Mouse (Mus musculus) right cerebral cortex, postnatal 14 days (tissue): ENCODE measurements at regions not wholly inside any gene's neighbourhood (a gene's known extent, or its start where the extent isn't known, plus 50 kb on each side); places are given as distances from the start of the nearest gene placed in this dataset.
A peak's percentile ranks its signal among the peaks of the same experiment; 100 is the strongest.
"Not testable (repeated sequence)": the region's sequence is repeated elsewhere in the genome, so short reads cannot be mapped to it uniquely, and the experiment has no call there.

Experiments used
- DNase-seq: peaks from one replicate; pipeline ENCODE4 v3.0.0; 2022

DNA sequence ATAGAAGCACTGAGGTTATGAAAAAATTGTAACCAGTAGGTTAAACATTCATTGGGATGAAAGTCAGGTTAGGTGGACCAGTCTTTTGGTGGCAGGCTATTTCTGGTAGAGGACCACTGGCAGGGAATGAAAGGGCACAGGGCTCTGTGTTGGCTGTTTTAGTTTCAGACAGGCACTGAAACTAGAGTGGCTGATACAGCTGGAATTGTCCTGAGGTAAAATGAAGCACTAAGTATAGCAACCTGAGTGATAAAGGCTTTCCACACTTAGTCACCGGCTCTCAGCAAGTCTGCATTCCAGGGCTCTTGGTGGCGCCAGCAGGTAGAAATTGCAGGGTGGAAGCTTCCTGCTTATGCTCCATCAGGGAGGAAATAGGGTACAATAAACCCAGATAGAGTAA is 262.2 kb upstream of the Tmpo start:
- no peak for DNase-seq

DNA sequence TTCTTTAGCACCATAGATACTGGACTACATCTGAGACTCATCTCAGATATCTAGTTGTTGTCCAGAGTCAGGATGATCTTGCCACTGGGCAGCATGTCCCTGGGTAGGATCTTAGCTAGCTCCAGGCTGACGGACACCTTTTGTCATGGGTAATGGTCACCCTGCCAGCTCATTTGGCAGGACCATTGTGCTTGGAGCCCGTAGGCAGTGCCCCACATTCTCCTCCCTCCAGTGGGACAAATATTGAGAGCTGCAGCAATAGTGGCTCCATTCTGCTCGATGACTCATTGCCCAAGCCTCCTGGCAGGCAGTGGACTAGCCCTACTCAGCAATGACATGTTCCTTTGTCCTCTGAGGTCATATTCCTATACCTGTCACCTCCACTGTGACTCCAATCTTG is 258.9 kb upstream of the Tmpo start:
- no peak for DNase-seq

DNA sequence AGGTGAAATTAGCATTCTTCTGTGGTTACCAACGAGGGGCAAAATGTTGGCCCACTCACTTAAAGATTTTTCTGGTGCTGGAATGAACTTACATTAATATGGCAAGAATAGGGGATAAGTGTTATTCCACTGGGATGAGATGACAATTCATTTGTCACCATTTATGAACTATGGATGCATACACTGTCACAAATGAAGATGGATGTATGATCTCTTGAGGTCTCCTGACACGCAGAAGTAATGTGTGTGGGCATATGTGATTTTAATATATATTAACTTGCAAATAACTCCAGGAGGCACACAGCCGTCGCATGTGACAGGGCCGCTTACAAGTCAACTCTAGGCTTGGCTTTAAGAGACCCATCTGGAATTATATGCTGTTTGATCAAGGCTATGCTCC is 256.8 kb upstream of the Tmpo start:
- no peak for DNase-seq

GRCm38 (mm10) chr10:91436091-91436569 is 255.0 kb upstream of the Tmpo start:
- no peak for DNase-seq

DNA sequence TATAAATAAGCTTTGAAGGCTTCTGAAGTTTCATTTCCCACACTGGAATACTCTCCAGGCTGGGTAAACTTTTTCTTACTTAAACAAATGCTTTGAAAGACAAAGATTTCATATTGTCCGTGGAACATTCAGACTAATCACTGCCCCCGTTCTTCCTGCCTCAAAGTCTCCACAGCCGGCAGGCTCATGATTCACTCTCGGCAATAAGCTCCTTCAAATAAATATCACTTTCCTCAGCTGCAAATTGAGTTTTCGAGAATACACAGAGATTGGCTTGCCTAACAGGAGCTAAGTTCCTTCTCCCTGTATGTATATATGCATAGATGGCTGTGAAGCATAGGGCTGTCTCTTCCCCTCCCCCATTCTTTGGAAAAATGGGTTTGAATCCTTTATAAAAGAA is 249.2 kb upstream of the Tmpo start:
- DNase-seq = no peak

DNA sequence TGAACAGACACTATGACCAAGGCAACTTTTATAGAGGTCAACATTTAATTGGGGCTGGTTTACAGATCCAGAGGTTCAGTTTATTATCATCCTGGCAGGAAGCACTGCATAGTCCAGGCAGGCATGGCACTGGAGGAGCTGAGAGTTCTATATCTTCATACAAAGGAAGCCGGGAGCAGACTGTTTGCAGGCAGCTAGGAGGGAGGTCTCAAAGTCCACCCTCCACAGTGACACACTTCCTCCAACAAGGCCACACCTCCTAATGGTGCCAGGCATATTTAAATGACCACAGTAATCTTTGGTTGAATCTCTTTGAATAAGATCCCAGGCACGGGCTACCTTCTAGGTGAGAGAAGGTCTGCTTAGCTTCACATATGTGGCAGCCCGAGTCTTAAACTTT is 245.5 kb upstream of the Tmpo start:
- DNase-seq = no peak

GRCm38 (mm10) chr10:91425625-91426385 is 244.7 kb upstream of the Tmpo start:
- not testable (repeated sequence) for DNase-seq

GRCm38 (mm10) chr10:91424786-91425185 is 243.7 kb upstream of the Tmpo start:
- no peak for DNase-seq

DNA sequence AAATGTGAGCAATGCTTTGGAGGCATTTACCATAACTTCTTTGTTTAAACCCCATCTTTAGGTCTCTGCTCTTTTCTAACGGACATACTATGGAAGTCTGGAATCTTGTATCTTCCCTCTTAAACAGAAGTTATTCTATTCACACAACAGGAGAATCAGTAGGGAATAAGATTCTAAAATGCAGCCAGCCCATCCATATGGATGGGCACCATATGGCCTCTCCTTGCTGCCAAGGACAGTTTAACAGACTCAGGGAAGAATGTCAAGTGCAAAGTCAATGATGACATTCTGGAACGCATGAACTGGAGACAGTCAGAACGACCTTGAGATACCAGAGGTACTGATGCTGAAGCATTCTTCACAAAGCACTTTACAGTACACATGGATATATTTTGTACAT is 206.1 kb upstream of the Tmpo start:
- no peak for DNase-seq

- DNase-seq = peak; percentile 9
These were observed 203.3 kb upstream of the Tmpo start for GRCm38 (mm10) chr10:91384372-91384771.

DNA sequence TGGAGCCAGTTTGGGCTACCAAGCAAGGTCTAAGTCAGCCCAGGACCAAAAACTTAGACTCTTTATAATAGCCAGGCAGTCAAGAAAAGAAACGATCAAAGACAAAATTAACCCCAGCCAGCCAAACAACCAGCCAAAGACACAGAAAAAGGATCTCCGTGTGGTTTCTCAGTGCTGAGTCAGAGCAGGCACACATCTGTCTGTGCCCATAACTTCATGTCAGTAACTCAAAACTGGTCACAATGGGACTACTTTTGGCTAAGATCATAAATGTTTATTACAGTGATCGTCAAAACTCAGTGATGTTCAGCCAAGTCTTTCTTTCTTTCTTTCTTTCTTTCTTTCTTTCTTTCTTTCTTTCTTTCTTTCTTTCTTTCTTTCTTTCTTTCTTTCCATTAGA is 195.6 kb upstream of the Tmpo start:
- DNase-seq = no peak

DNA sequence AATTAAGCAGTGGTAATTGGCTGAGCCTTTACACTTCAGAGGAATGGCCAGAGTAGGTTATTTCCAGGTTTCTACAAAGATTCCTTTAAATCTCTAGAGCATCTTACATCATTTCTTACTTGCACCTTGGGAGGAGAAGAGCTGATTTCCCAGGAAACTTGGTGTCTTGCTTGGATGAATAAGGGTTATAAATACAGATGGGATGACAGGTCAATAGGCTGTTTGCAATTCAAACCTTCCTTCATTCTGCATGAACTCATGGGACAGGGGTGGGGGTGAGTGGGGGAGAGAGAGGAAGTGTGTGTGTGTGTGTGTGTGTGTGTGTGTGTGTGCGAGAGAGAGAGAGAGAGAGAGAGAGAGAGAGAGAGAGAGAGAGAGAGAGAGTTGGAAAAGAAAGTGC is 186.4 kb upstream of the Tmpo start:
- no peak for DNase-seq

DNA sequence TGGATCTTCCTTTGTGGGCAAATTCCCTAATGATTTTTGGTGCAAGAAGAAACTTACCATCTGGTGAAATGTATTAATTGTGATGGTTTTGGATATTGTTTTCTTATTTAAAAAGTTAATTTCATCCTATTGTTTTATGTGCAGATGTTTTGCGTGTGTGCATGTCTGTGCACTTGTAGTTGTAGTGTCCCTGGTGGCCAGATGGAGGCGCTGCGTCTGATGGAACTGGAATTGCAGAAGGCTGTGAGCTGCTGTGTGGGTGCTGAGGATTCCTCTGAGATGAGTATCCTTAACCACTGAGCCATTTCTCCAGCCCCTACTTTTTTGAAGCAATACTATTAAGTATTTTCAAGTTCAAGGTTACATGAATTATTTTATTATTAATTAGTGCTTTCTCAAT is 181.5 kb upstream of the Tmpo start:
- DNase-seq = no peak

DNA sequence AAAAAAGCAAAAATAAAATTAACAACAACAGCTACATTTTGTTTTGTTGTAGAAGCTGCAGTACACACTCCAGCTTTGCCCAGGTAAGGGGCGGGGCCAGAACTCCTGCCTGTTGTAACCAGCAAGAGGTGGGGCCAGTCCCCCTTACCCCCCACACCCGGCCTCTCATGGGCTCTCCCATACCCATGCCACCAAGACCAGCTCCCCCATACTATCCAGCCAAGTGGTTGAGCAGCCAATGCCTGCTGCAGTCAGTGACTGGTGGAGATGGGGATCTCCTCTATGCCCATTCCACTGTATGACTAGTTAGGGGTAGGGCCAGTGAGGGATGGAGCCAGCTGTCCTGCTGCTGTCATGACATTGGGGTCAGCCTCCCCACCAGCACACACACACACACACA is 180.5 kb upstream of the Tmpo start:
- DNase-seq = no peak

DNA sequence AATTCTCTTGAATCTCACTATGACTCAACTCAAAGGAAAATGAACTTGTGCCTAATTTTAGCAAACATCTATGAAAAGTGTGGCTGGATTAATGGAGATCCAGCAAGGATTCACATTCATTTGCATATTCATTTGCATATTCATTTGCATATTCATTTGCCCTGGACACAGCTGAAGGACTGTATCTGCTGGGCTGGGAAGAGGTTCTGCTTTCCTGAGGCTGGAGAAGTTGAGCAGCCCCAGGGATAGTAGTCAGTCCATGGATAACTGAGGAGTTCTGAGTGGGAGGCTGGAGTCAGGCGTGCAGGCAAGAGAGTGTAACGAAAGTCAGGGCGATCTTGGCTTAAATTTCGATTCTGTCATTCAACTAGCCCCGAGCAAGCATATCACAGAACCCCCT is 164.3 kb upstream of the Tmpo start:
- no peak for DNase-seq

DNA sequence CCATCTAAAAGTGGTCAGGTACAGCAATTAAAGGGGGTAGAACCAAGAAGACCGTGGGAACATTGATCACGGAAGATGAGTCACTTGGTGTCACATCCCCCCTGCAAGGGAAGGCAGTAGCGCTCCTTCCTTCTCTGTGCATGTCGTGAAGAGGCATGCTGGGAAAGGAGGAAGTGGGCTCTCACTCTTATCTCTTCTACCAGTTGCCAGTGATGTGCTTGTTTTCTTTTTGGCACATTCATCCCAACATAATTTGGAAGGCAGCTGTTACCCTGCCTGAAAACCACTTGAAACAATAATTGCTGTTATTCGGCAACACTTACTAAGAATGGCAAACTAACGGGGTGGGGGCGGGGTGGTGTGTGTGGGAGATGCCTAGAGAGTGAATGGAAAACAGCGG is 161.0 kb upstream of the Tmpo start:
- no peak for DNase-seq

- DNase-seq = no peak
These were observed 158.2 kb upstream of the Tmpo start for GRCm38 (mm10) chr10:91339361-91339760.

DNA sequence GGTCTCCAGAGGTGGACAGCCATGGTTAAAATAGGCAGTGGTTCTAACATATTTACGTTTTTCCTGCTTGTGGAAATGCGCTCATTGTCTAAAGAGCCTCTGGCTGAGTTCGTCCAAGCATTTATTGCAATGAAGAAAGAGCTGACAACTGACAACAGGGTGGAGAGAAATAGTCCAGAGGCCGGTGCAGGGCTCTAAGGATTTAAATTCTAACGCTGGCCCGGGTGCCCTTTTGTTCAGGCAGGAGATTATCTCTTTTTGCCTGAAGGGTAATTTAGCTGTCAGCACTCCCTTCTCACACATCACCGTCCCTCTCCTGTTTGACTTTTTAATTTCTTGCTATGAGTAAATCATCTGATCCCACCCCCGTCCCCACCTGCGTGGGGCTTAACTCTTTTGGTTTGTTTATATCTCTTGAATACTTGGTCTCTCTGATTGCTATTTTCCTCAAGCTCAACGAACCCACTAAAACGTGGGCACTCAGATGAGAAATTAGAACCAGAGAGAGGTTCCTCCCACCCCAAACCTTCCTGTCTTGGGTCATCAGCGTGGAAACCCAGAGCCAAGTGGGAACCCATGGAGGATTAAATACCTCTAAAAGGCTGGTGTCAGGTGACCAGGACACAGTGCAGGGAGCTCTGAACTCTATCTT is 145.7 kb upstream of the Tmpo start:
- no peak for DNase-seq

DNA sequence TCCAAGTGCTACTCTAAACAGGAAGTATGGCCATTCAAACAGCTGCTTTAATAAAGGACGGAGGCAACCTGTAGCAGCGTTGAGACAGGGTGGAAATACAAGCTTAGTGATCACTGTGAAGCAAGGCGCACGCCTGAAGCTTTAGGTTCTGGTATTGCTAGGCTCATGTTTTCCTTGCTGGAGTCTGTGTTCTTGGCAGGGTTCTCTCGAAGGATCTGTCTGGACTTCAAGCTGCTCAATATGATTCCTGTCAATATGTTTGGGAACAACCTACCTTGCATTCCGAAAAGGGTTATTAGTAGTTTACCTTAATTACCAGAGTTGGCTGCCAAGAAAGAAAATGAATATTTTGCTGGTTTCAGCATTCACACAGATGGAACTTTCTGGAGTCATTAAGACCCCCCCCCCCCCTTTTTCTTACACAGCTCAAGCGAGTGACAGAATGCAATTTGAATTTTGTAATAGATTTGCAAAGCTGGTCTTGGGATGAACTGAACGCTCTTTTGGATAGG is 145.1 kb upstream of the Tmpo start:
- no peak for DNase-seq

- no peak for DNase-seq
These were observed 140.1 kb upstream of the Tmpo start for GRCm38 (mm10) chr10:91321226-91321625.

DNA sequence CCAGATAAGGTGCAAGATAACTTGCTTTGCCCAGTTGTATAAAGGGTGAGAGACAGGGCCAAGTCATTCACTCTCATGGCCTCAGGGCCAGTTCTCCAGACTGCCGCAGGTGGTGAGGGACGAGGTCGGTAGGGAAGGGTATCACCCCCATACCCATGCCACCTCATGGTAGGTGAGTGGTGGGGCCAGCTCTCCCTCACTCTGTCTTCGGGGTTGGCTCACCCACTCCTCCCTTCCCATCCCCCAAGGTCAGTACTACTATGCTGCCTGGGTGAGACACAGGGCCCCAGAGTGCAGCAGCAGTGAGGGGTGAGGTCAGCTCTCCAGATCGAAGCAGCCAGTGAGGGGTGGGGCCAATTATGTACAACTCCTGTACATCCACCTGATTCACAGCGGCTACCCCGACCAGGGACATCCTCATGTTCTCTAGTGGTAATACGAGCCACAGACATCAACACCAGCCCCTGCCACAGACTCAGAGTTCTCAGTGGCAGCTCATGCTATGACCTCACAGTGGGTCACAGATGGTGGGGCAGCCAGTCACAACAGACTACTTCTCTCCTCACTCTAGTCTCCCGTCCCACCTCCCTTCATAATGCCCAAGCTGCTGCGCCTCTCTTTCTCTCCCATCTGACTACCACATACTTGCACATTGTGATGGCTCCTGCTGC is 138.5 kb upstream of the Tmpo start:
- DNase-seq = no peak

GRCm38 (mm10) chr10:91314441-91314840 is 133.3 kb upstream of the Tmpo start:
- no peak for DNase-seq

- no peak for DNase-seq
These were observed 132.2 kb upstream of the Tmpo start for GRCm38 (mm10) chr10:91313316-91313715.

- DNase-seq = no peak
These were observed 131.8 kb upstream of the Tmpo start for GRCm38 (mm10) chr10:91312913-91313312.
